Comparison of ENCODE assay signal across 9 mouse cellular contexts in genomic region chr14:55271158-55271557, GRCm38 (mm10). TPM values are rescaled to one million over a fixed set of nuclear protein-coding genes. Genes with fewer than 3 reads are reported as not detected.
DNase-seq lines count a peak whose midpoint lies in the region; ATAC-seq lines count a peak whose summit lies in the region.
"Had no signal": no experiment of that assay in that cellular context is flagged by ENCODE, and none has a peak within 500 bp of the region (broad histone marks: within the 10 kb centered on the region; RNA-seq: fewer than 3 reads in every experiment).

No protein-coding gene starts in this region.

- no peak overlapping the region for H3K27ac ChIP-seq in forebrain, embryonic 16.5 days (ENCODE audit: low read length)
- no peak overlapping the region for H3K27ac ChIP-seq in forebrain, embryonic 15.5 days (replicated peaks)

- peak; percentile 60 for DNase-seq in urinary bladder, postnatal 14 days (ENCODE audit: low spot score)
- DNase-seq in urinary bladder, postnatal 10 days (ENCODE audit: low spot score) = no peak
- peak; percentile 33 to 77 for DNase-seq in layer of hippocampus, adult 8-10 months (ENCODE audit: low spot score in 2 of 2)
- peak; percentile 79 for DNase-seq in lung, postnatal 36 days
- peak; percentile 20 to 29 for DNase-seq in urinary bladder, postnatal 36 days (ENCODE audit: low spot score in 2 of 2)

- no peak overlapping the region for H3K4me2 ChIP-seq in forebrain, embryonic 16.5 days (ENCODE audit: low read length)
- no peak overlapping the region for H3K4me2 ChIP-seq in forebrain, embryonic 15.5 days (replicated peaks)

- no peak overlapping the region for H3K9ac ChIP-seq in forebrain, embryonic 16.5 days (replicated peaks; ENCODE audit: low read depth, low read length)
- H3K9ac ChIP-seq in forebrain, embryonic 15.5 days (replicated peaks) = no peak overlapping the region

- H3K4me3 ChIP-seq in forebrain, embryonic 16.5 days (replicated peaks; ENCODE audit: low read length) = no peak overlapping the region
- no peak overlapping the region for H3K4me3 ChIP-seq in forebrain, embryonic 15.5 days

- H3K36me3 ChIP-seq in forebrain, embryonic 16.5 days (ENCODE audit: control insufficient read depth, insufficient read depth) = no peaks in the 10 kb centered on the region
- H3K36me3 ChIP-seq in forebrain, embryonic 15.5 days = no peaks in the 10 kb centered on the region

- peak; percentile 40; the same call in 1 of the 2 replicates for ATAC-seq in forebrain, embryonic 16.5 days
- no peak for ATAC-seq in forebrain, embryonic 15.5 days (replicated peaks)
- ATAC-seq in frontal cortex, adult (ENCODE audit: low TSS enrichment) = peak; percentile 88

- H3K4me1 ChIP-seq in forebrain, embryonic 16.5 days (replicated peaks; ENCODE audit: control insufficient read depth, insufficient read depth, low read length) = peaks cover 5% of the 10 kb centered on the region
- H3K4me1 ChIP-seq in forebrain, embryonic 15.5 days = 0 out of 2 replicates have a peak, but pooled peaks cover 3% of the 10 kb centered on the region

- 44% methylated on average over 3 of the region's 3 CpGs for WGBS in forebrain, embryonic 16.5 days
- WGBS in forebrain, embryonic 15.5 days = 46% methylated on average over 3 of the region's 3 CpGs

- no peaks in the 10 kb centered on the region for H3K27me3 ChIP-seq in forebrain, embryonic 16.5 days (replicated peaks; ENCODE audit: control insufficient read depth, insufficient read depth, low read length)
- no peaks in the 10 kb centered on the region for H3K27me3 ChIP-seq in forebrain, embryonic 15.5 days

- H3K9me3 ChIP-seq in forebrain, embryonic 16.5 days (ENCODE audit: control insufficient read depth, low read length) = no peaks in the 10 kb centered on the region
- H3K9me3 ChIP-seq in forebrain, embryonic 15.5 days = no peaks in the 10 kb centered on the region

RNA-seq across cellular contexts. Expression of gene Dhrs2, which starts 49.4 kb away (rescaled TPM):
- 0.26 TPM in 1 of 2 replicates, not detected in the other for polyA plus RNA-seq in forebrain, embryonic 16.5 days (2015; fragmentation: Nextera tagmentation; extraction: Ambion mirVana)
- polyA plus RNA-seq in forebrain, embryonic 15.5 days (2015; fragmentation: Nextera tagmentation; extraction: Ambion mirVana) = 0.53 TPM in 1 of 2 replicates, not detected in the other
- total RNA-seq in layer of hippocampus, adult 8-10 months (2022) = not detected
- polyA plus RNA-seq: gonadal fat pad, adult 2 months had no signal
